Mouse (Mus musculus) cerebellum, adult 2 months (tissue): ENCODE results near the gene Khk. TPM values are rescaled to one million over a fixed set of nuclear protein-coding genes. Genes with fewer than 3 reads are reported as not detected.
A peak's percentile ranks its signal among the peaks of the same experiment; 100 is the strongest.

ENCODE experiments used
- DNase-seq, 2 experiments: peaks; one replicate each; pipeline ENCODE4 v3.0.0; 2021
- H3K27ac ChIP-seq: fragments of 200-500 bp; 2 replicates; pipeline ENCODE4 v1.5.1; 2012; ENCODE audit warnings: low read length, control low read depth, inconsistent platforms; ENCODE audit not compliant: insufficient read depth
- H3K27me3 ChIP-seq: fragments of 200-500 bp; 2 replicates; pipeline ENCODE4 v1.6.1; 2012; ENCODE audit warnings: inconsistent platforms, mild to moderate bottlenecking, low read length, moderate library complexity; ENCODE audit not compliant: control insufficient read depth, insufficient read depth
- H3K4me1 ChIP-seq: fragments of 200-500 bp; 2 replicates; pipeline ENCODE4 v1.6.1; 2011; ENCODE audit warnings: low read length; ENCODE audit not compliant: control insufficient read depth, insufficient read depth
- H3K4me3 ChIP-seq: fragments of 200-500 bp; replicated peaks from 2 replicates; pipeline ENCODE3; 2011; ENCODE audit warnings: mild to moderate bottlenecking, low read depth, low read length, control low read depth; ENCODE audit not compliant: insufficient read depth
- CTCF ChIP-seq: fragments of 200-500 bp; IDR thresholded peaks from 2 replicates; pipeline ENCODE4 v1.5.1; 2011; ENCODE audit warnings: low read depth, mild to moderate bottlenecking, control low read depth, low read length, moderate library complexity, borderline replicate concordance; ENCODE audit not compliant: insufficient read depth
- POLR2A ChIP-seq: fragments of 200-500 bp; IDR thresholded peaks from 2 replicates; pipeline ENCODE4 v1.6.1; 2011; ENCODE audit warnings: low read length, control low read depth, borderline replicate concordance; ENCODE audit not compliant: insufficient read depth
- WGBS: fragments of 180-500 bp; shearing (Covaris S2); methylation state at CpG from one replicate; pipeline ENCODE4 v1.1.7; 2018; 5-methylcytosine and 5-hydroxymethylcytosine counted together
- polyA plus RNA-seq: library from polyadenylated mRNA; depleted of rRNA; stranded (reverse); fragments of >200 nt; gene quantifications from 2 replicates; pipeline ENCODE4 v1.2.3, GENCODE M21; 2012

Gene Khk
- polyA plus RNA-seq, 1 experiment = 34.1 TPM

DNA sequence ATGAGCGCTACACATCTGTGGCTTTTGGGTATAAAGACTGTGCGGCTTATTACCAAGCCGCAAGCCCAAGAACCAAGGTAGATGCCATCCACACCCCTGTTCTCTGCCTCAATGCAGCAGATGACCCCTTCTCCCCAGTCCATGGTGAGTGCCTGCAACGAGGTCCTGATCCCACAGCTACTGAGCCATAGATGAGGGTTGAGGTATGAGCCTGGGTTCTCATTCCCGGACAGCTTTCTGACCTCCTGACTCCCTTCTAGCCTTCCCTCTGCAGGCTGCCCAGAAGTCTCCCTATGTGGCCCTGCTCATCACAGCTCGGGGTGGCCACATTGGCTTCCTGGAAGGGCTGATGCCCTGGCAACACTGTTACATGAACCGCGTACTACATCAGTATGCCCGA is 33.3 kb downstream of the Khk start:
- WGBS = 83% methylated on average over 9 of the region's 9 CpGs
- DNase-seq = peak in 1 of 2 experiments; percentile 23

GRCm38 (mm10) chr5:30955751-30956150 is 34.5 kb downstream of the Khk start:
- peak; percentile 44 to 58 for DNase-seq
- Histone ChIP-seq H3K27me3 (no peaks in the 10 kb centered on the region), H3K4me1 (peaks cover 49% of the 10 kb centered on the region), H3K4me3 (no peak overlapping the region), H3K27ac (peak overlapping the region; percentile 48; the same call in 1 of the 2 replicates)
- WGBS = 31% methylated on average over 6 of the region's 6 CpGs
- TF ChIP-seq POLR2A = no peak
- TF ChIP-seq CTCF = no peak

More for the DNA sequence above, 33.3 kb downstream of the Khk start:
- no peaks in the 10 kb centered on the region for H3K27me3 ChIP-seq
- TF ChIP-seq CTCF = no peak
- no peak for TF ChIP-seq POLR2A
- peaks cover 49% of the 10 kb centered on the region for H3K4me1 ChIP-seq
- no peak overlapping the region for H3K4me3 ChIP-seq
- peak overlapping the region; percentile 44; the same call in 1 of the 2 replicates for H3K27ac ChIP-seq

GRCm38 (mm10) chr5:30957891-30958290 is 36.7 kb downstream of the Khk start:
- Histone ChIP-seq H3K4me1 (peaks cover 45% of the 10 kb centered on the region), H3K27ac (no peak overlapping the region), H3K4me3 (no peak overlapping the region), H3K27me3 (no peaks in the 10 kb centered on the region)
- peak; percentile 26 to 29 for DNase-seq
- 86% methylated on average over 6 of the region's 6 CpGs for WGBS
- TF ChIP-seq CTCF = no peak
- TF ChIP-seq POLR2A = no peak

DNA sequence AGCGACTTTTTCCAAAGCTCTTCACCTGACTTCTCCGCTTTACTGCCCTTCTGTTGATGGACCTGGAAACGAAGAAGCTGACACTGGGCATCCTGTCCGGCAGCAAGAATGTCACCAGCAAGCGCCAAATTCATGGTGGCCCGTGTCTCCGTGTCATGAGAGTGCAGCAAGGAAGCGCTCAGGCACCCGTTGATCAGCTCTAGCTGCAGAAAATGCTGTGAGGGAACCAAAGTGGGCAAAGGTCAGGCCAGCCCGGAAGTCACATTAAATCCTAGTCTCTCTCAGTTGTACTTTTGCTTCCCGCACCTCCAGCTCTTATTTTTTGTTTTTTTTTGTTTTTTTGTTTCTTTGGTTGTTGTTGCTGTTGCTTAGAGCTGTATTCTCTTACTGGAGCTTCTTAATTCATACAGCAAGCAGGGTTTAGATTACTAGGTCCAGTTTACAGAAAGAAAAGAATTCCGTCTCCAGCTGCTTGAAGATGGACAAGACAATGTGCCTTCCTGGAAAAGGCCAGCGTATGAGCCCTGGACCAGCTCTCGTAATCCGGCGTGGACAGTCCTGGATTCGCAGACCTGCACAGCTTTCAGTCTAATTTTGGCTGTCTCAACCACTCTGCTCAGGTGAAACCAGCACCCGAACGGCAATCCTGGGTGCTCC is 38.1 kb downstream of the Khk start:
- 14% methylated on average over 19 of the region's 19 CpGs for WGBS
- Histone ChIP-seq H3K4me1 (peaks cover 33% of the 10 kb centered on the region), H3K27me3 (no peaks in the 10 kb centered on the region), H3K4me3 (peak overlapping the region; percentile 84), H3K27ac (peak overlapping the region; percentile 73; the same call in 1 of the 2 replicates)
- peak in 1 of 2 experiments; percentile 23 for DNase-seq
- TF ChIP-seq CTCF (no peak), POLR2A (no peak)

GRCm38 (mm10) chr5:30959966-30960501 is 38.8 kb downstream of the Khk start, which contains the start of gene Preb:
Preb (minus strand) TSS chr5:30960361.
- Histone ChIP-seq H3K27ac (peak within 1 kb of the TSS; percentile 73), H3K27me3 (no peaks in the 10 kb centered on the region), H3K4me3 (peak within 1 kb of the TSS; percentile 84), H3K4me1 (peaks cover 26% of the 10 kb centered on the region)
- WGBS = under 1% methylated on average over 56 of the region's 56 CpGs
- peak; percentile 99 for DNase-seq
- TF ChIP-seq CTCF (no peak), POLR2A (peak; percentile 96)

- DNase-seq = no peak
- peaks cover 18% of the 10 kb centered on the region for H3K4me1 ChIP-seq
- no peak overlapping the region for H3K4me3 ChIP-seq
- 95% methylated on average over 2 of the region's 2 CpGs for WGBS
- no peak overlapping the region for H3K27ac ChIP-seq
- H3K27me3 ChIP-seq = no peaks in the 10 kb centered on the region
- TF ChIP-seq CTCF (no peak), POLR2A (no peak)
Observed at GRCm38 (mm10) chr5:30960814-30961213, 39.6 kb downstream of the Khk start.

GRCm38 (mm10) chr5:30961545-30962505 is 40.6 kb downstream of the Khk start:
- 73% methylated on average over 10 of the region's 10 CpGs for WGBS

DNA sequence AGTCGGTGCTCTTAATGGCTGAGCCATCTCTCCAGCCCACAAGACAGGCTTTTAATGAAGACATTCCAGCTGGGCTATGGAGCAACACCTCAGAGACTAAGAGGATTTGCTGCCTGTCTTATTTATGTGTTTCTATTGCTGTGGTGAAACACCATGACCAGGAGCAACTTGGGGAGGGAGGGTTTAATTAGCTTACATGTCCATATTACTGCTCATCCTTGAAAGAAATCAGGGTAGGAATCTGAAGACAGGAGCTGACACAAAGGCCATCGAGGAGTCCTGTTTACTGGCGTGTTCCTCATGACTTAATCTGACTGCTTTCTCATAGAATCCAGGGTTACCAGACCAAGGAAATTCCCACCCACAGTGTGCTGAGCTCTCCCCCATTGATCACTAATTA is 42.7 kb downstream of the Khk start:
- DNase-seq = no peak
- Histone ChIP-seq H3K27me3 (no peaks in the 10 kb centered on the region), H3K4me1 (peaks cover 3% of the 10 kb centered on the region; the same call in 1 of the 2 replicates), H3K27ac (no peak overlapping the region), H3K4me3 (no peak overlapping the region)
- TF ChIP-seq POLR2A = no peak
- TF ChIP-seq CTCF = no peak
- WGBS = 36% methylated on average over 3 of the region's 3 CpGs

More at GRCm38 (mm10) chr5:30961545-30962505, 40.6 kb downstream of the Khk start:
- H3K27me3 ChIP-seq = no peaks in the 10 kb centered on the region
- TF ChIP-seq POLR2A = no peak
- no peak for DNase-seq
- no peak overlapping the region for H3K27ac ChIP-seq
- no peak overlapping the region for H3K4me3 ChIP-seq
- H3K4me1 ChIP-seq = peaks cover 15% of the 10 kb centered on the region
